Mouse (Mus musculus) kidney, adult 8-10 months (tissue): Measurements from ENCODE around the gene Mea1.

Experiments used
- DNase-seq, 2 experiments: peaks; one replicate each; pipeline ENCODE4 v3.0.0; 2022

Gene Mea1

GRCm38 (mm10) chr17:46673850-46674529 is 4.6 kb upstream of the Mea1 start, which contains the start of gene Rrp36:
TSS of gene Rrp36 (minus strand) at chr17:46674352.
- DNase-seq, result peak; percentile 92 to 93

- DNase-seq, result no peak
Measured at GRCm38 (mm10) chr17:46674530-46675283, 3.9 kb upstream of the Mea1 start.

GRCm38 (mm10) chr17:46678911-46679310 is 318 bp downstream of the Mea1 start:
- DNase-seq, result no peak

- DNase-seq, result peak; percentile 38 to 51
Measured at GRCm38 (mm10) chr17:46679843-46680759, 1.5 kb downstream of the Mea1 start.

GRCm38 (mm10) chr17:46680760-46681373 is 2.3 kb downstream of the Mea1 start, which contains the start of gene Klhdc3:
TSS of gene Klhdc3 (minus strand) at chr17:46680914.
- DNase-seq, result peak; percentile 98

- DNase-seq, result no peak
Measured at GRCm38 (mm10) chr17:46681466-46682118, 3.0 kb downstream of the Mea1 start.

- DNase-seq, result no peak
Measured at GRCm38 (mm10) chr17:46682654-46683389, 4.2 kb downstream of the Mea1 start.

- no peak for DNase-seq
Measured at GRCm38 (mm10) chr17:46685913-46686312, 7.3 kb downstream of the Mea1 start.

- no peak for DNase-seq
Measured at GRCm38 (mm10) chr17:46690665-46691064, 12.1 kb downstream of the Mea1 start.

GRCm38 (mm10) chr17:46691390-46691789 is 12.8 kb downstream of the Mea1 start:
- DNase-seq, result no peak

- no peak for DNase-seq
Measured at GRCm38 (mm10) chr17:46694517-46695063, 16.0 kb downstream of the Mea1 start.

GRCm38 (mm10) chr17:46698515-46698914 is 19.9 kb downstream of the Mea1 start:
- no peak for DNase-seq

GRCm38 (mm10) chr17:46699245-46699644 is 20.7 kb downstream of the Mea1 start:
- DNase-seq, result no peak

- DNase-seq, result no peak
Measured at GRCm38 (mm10) chr17:46699912-46700311, 21.3 kb downstream of the Mea1 start.

GRCm38 (mm10) chr17:46701489-46701888 is 22.9 kb downstream of the Mea1 start:
- DNase-seq, result no peak

- DNase-seq, result no peak
Measured at GRCm38 (mm10) chr17:46702100-46702499, 23.5 kb downstream of the Mea1 start.

- no peak for DNase-seq
Measured at GRCm38 (mm10) chr17:46702506-46702905, 23.9 kb downstream of the Mea1 start.

- no peak for DNase-seq
Measured at GRCm38 (mm10) chr17:46703971-46704886, 25.6 kb downstream of the Mea1 start.

- peak; percentile 98 for DNase-seq
Measured at GRCm38 (mm10) chr17:46704887-46705835, 26.6 kb downstream of the Mea1 start, which contains the start of gene Ppp2r5d. TSS of gene Ppp2r5d (minus strand) at chr17:46705111.
